Mouse (Mus musculus): ENCODE measurements at regions not wholly inside any gene's neighbourhood (a gene's known extent, or its start where the extent isn't known, plus 50 kb on each side); places are given as distances from the start of the nearest gene placed in this dataset.

- WGBS = 92% methylated on average over 3 of the region's 3 CpGs
- Histone ChIP-seq H3K4me1 (replicated peaks; ENCODE audit: control insufficient read depth, insufficient read depth, low read length) (no peaks in the 10 kb centered on the region), H3K27me3 (ENCODE audit: control insufficient read depth, insufficient read depth, low read length) (no peaks in the 10 kb centered on the region), H3K36me3 (ENCODE audit: control insufficient read depth, insufficient read depth, low read length) (no peaks in the 10 kb centered on the region), H3K4me3 (ENCODE audit: control insufficient read depth, insufficient read depth, low read length) (no peak overlapping the region), H3K27ac (ENCODE audit: control insufficient read depth, insufficient read depth, low read length) (no peak overlapping the region)
- DNase-seq = no peak
- TF ChIP-seq POLR2A (IDR thresholded peaks at IDR 0.05; ENCODE audit: control insufficient read depth, extremely low read depth, insufficient read depth, low read length, poor library complexity) (no peak), CTCF (IDR thresholded peaks at IDR 0.05; ENCODE audit: borderline replicate concordance, control insufficient read depth, extremely low read depth, insufficient read depth, low read length, poor library complexity) (no peak)
These were observed 215.5 kb downstream of the Srek1 start for GRCm38 (mm10) chr13:103558915-103559314.

- Histone ChIP-seq H3K4me1 (replicated peaks; ENCODE audit: control insufficient read depth, insufficient read depth, low read length) (no peaks in the 10 kb centered on the region), H3K27ac (ENCODE audit: control insufficient read depth, insufficient read depth, low read length) (no peak overlapping the region), H3K36me3 (ENCODE audit: control insufficient read depth, insufficient read depth, low read length) (no peaks in the 10 kb centered on the region), H3K27me3 (ENCODE audit: control insufficient read depth, insufficient read depth, low read length) (no peaks in the 10 kb centered on the region), H3K4me3 (ENCODE audit: control insufficient read depth, insufficient read depth, low read length) (no peak overlapping the region)
- DNase-seq = no peak
- TF ChIP-seq POLR2A (IDR thresholded peaks at IDR 0.05; ENCODE audit: control insufficient read depth, extremely low read depth, insufficient read depth, low read length, poor library complexity) = no peak
- no peak for TF ChIP-seq CTCF (IDR thresholded peaks at IDR 0.05; ENCODE audit: borderline replicate concordance, control insufficient read depth, extremely low read depth, insufficient read depth, low read length, poor library complexity)
- 93% methylated on average over 10 of the region's 10 CpGs for whole genome bisulfite sequencing
These were observed 205.3 kb upstream of the Mast4 start for GRCm38 (mm10) chr13:103539577-103539976.

- TF ChIP-seq CTCF (IDR thresholded peaks at IDR 0.05; ENCODE audit: borderline replicate concordance, control insufficient read depth, extremely low read depth, insufficient read depth, low read length, poor library complexity) (no peak), POLR2A (IDR thresholded peaks at IDR 0.05; ENCODE audit: control insufficient read depth, extremely low read depth, insufficient read depth, low read length, poor library complexity) (no peak)
- H3K4me1 ChIP-seq (replicated peaks; ENCODE audit: control insufficient read depth, insufficient read depth, low read length) = no peaks in the 10 kb centered on the region
- no peak for DNase-seq
- whole genome bisulfite sequencing = 93% methylated on average over 1 of the region's 1 CpGs
- no peak overlapping the region for H3K27ac ChIP-seq (ENCODE audit: control insufficient read depth, insufficient read depth, low read length)
- H3K4me3 ChIP-seq (ENCODE audit: control insufficient read depth, insufficient read depth, low read length) = no peak overlapping the region
- H3K27me3 ChIP-seq (ENCODE audit: control insufficient read depth, insufficient read depth, low read length) = no peaks in the 10 kb centered on the region
- H3K36me3 ChIP-seq (ENCODE audit: control insufficient read depth, insufficient read depth, low read length) = no peaks in the 10 kb centered on the region
These were observed 179.5 kb upstream of the Mast4 start for GRCm38 (mm10) chr13:103513825-103514224.

DNA sequence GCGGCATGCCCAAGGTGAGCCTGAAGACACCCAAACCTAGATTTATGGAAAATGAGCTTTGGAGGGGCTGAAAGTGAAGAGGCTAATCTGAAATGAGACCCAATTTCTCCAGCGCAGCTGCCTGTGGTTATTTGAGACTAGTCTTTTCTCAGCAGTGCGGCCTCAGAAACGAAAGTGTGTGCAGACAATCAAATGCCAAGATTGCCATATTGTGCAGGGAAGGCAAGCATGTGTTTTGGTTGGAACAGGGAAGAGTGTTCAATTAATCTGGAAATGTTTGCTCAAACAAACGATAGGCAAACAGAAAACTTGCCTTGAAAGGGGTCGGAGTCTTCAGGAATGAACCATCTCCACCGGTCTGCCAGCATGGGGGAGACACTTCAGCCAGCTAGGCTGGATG, 178.2 kb upstream of the Mast4 start:
- no peaks in the 10 kb centered on the region for H3K36me3 ChIP-seq (ENCODE audit: control insufficient read depth, insufficient read depth, low read length)
- DNase-seq = no peak
- no peak overlapping the region for H3K4me3 ChIP-seq (ENCODE audit: control insufficient read depth, insufficient read depth, low read length)
- no peaks in the 10 kb centered on the region for H3K4me1 ChIP-seq (replicated peaks; ENCODE audit: control insufficient read depth, insufficient read depth, low read length)
- TF ChIP-seq POLR2A (IDR thresholded peaks at IDR 0.05; ENCODE audit: control insufficient read depth, extremely low read depth, insufficient read depth, low read length, poor library complexity) (no peak), CTCF (IDR thresholded peaks at IDR 0.05; ENCODE audit: borderline replicate concordance, control insufficient read depth, extremely low read depth, insufficient read depth, low read length, poor library complexity) (no peak)
- no peaks in the 10 kb centered on the region for H3K27me3 ChIP-seq (ENCODE audit: control insufficient read depth, insufficient read depth, low read length)
- H3K27ac ChIP-seq (ENCODE audit: control insufficient read depth, insufficient read depth, low read length) = no peak overlapping the region
- WGBS = 92% methylated on average over 7 of the region's 7 CpGs

GRCm38 (mm10) chr13:103504987-103505386, 170.7 kb upstream of the Mast4 start:
- H3K27me3 ChIP-seq (ENCODE audit: control insufficient read depth, insufficient read depth, low read length) = no peaks in the 10 kb centered on the region
- H3K4me1 ChIP-seq (replicated peaks; ENCODE audit: control insufficient read depth, insufficient read depth, low read length) = no peaks in the 10 kb centered on the region
- WGBS = 27% methylated on average over 7 of the region's 7 CpGs
- H3K27ac ChIP-seq (ENCODE audit: control insufficient read depth, insufficient read depth, low read length) = no peak overlapping the region
- no peak for DNase-seq
- H3K4me3 ChIP-seq (ENCODE audit: control insufficient read depth, insufficient read depth, low read length) = no peak overlapping the region
- TF ChIP-seq CTCF (IDR thresholded peaks at IDR 0.05; ENCODE audit: borderline replicate concordance, control insufficient read depth, extremely low read depth, insufficient read depth, low read length, poor library complexity) (no peak), POLR2A (IDR thresholded peaks at IDR 0.05; ENCODE audit: control insufficient read depth, extremely low read depth, insufficient read depth, low read length, poor library complexity) (no peak)
- H3K36me3 ChIP-seq (ENCODE audit: control insufficient read depth, insufficient read depth, low read length) = no peaks in the 10 kb centered on the region

DNA sequence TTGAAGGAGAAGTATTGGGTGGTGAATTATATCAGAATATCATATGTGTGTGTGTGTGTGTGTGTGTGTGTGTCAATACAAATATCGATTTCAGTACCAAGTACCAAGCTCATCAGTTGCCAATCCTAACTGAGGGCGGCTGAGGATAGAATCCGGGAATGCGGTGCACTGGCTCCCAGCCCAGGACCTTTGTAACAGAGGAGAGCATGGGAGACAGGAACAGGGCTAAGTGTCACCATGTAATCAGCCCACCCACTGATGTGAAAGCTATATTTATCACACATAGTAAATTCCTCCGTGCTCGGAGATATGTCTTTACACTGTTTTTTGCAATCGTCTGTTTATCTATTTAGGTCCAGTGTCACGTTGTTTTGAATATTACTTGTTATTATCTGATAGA, 165.1 kb upstream of the Mast4 start:
- no peaks in the 10 kb centered on the region for H3K36me3 ChIP-seq (ENCODE audit: control insufficient read depth, insufficient read depth, low read length)
- DNase-seq = no peak
- H3K4me3 ChIP-seq (ENCODE audit: control insufficient read depth, insufficient read depth, low read length) = no peak overlapping the region
- H3K27ac ChIP-seq (ENCODE audit: control insufficient read depth, insufficient read depth, low read length) = no peak overlapping the region
- no peaks in the 10 kb centered on the region for H3K27me3 ChIP-seq (ENCODE audit: control insufficient read depth, insufficient read depth, low read length)
- 98% methylated on average over 8 of the region's 8 CpGs for WGBS
- H3K4me1 ChIP-seq (replicated peaks; ENCODE audit: control insufficient read depth, insufficient read depth, low read length) = no peaks in the 10 kb centered on the region
- no peak for TF ChIP-seq POLR2A (IDR thresholded peaks at IDR 0.05; ENCODE audit: control insufficient read depth, extremely low read depth, insufficient read depth, low read length, poor library complexity)
- TF ChIP-seq CTCF (IDR thresholded peaks at IDR 0.05; ENCODE audit: borderline replicate concordance, control insufficient read depth, extremely low read depth, insufficient read depth, low read length, poor library complexity) = no peak

- TF ChIP-seq CTCF (IDR thresholded peaks at IDR 0.05; ENCODE audit: borderline replicate concordance, control insufficient read depth, extremely low read depth, insufficient read depth, low read length, poor library complexity) (no peak), POLR2A (IDR thresholded peaks at IDR 0.05; ENCODE audit: control insufficient read depth, extremely low read depth, insufficient read depth, low read length, poor library complexity) (no peak)
- Histone ChIP-seq H3K4me3 (ENCODE audit: control insufficient read depth, insufficient read depth, low read length) (no peak overlapping the region), H3K27ac (ENCODE audit: control insufficient read depth, insufficient read depth, low read length) (no peak overlapping the region), H3K27me3 (ENCODE audit: control insufficient read depth, insufficient read depth, low read length) (no peaks in the 10 kb centered on the region), H3K4me1 (replicated peaks; ENCODE audit: control insufficient read depth, insufficient read depth, low read length) (no peaks in the 10 kb centered on the region), H3K36me3 (ENCODE audit: control insufficient read depth, insufficient read depth, low read length) (no peaks in the 10 kb centered on the region)
- DNase-seq = no peak
- 86% methylated on average over 9 of the region's 9 CpGs for WGBS
These were observed 160.1 kb upstream of the Mast4 start for GRCm38 (mm10) chr13:103494371-103494770.
